Mouse (Mus musculus) testis, postnatal 10 days (tissue): Measurements from ENCODE around the gene Nol4l.
A peak's percentile ranks its signal among the peaks of the same experiment; 100 is the strongest.
"Not testable (repeated sequence)": the region's sequence is repeated elsewhere in the genome, so short reads cannot be mapped to it uniquely, and the experiment has no call there.

Experiments used
- DNase-seq: peaks from one replicate; pipeline ENCODE4 v3.0.0; 2021; ENCODE audit warnings: low spot score

Nol4l gene

DNA sequence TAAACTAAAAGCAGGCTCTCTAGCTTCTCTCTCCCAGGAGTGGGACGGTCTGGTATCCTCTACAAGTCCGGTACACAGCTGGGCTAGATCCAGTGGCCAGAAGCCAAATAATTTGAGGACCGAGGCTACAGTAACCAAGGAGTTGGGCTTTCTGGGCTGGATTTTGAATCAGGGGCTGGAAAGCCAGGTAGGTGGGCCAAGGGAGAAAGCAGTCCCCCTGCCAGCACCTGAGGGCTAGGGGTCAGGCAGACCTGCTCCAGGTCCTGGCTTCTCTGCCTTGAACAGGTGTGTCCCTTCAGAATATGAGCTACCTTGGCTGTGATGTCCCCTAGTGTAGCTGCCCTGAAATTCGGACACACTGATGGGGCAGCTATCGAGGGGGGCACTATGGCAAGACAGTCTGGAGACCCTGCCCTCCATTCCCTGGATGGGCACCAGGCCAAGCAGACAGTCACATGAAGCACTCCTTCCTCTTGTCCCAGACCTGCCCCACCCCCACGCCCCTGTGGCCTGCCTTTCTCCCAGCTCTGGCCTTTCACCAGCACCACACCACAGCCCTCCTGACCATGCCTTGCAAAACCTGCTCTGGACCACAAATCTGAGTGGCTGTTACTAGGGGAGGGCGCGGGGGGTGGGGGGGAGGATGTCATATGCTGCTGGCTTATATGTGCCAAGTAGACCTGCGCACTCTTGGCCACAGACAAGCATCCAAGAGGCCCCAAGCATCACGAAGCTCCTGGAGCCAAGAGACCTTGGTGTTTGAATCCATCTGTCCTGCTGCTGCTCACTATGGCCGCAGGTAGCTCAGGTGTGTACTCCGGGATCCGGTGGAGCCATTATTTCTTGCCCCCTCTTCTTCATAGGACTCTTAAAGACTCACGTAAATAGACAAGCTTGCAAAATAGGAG, 17.1 kb downstream of the Nol4l start:
- DNase-seq: peak; percentile 70

DNA sequence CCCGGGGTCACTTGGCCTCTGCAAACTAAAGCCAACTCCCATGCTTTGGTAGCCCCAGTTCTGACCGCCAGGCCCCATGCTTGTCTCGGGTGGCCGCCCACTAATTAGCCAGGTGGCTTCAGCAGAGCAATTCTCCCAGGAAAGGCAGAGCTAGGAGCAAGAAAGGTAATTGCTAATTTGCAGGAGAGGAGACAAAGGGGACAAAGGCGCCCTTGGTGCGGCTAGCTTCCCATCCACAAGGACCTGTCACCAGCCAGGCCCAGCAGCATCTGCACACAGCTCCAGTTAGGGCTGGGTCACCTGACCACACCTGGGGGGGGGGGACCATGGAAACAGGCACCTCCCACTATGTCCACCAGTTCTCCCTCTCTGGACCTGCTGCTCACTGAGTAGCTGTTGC, 18.2 kb downstream of the Nol4l start:
- DNase-seq: no peak

DNA sequence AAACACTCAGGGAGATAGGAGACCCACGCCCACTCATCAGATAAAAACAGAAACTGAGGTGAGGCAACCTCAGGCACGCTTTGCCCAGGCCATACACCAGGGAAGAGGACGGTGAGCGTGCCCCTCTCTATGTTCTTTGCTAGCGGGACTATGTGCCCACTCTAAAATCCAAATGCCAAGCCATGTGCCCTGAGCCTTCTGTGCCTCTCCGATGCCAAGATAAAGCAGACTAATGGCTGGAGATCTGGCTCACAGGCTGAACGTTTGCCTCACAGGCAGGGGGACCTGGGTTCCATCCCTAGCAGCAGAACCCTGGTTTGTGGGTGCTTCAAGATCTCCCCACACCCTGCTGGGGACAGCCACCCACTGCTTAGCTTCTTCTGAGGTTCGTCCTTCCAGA, 19.6 kb downstream of the Nol4l start:
- DNase-seq: no peak

DNA sequence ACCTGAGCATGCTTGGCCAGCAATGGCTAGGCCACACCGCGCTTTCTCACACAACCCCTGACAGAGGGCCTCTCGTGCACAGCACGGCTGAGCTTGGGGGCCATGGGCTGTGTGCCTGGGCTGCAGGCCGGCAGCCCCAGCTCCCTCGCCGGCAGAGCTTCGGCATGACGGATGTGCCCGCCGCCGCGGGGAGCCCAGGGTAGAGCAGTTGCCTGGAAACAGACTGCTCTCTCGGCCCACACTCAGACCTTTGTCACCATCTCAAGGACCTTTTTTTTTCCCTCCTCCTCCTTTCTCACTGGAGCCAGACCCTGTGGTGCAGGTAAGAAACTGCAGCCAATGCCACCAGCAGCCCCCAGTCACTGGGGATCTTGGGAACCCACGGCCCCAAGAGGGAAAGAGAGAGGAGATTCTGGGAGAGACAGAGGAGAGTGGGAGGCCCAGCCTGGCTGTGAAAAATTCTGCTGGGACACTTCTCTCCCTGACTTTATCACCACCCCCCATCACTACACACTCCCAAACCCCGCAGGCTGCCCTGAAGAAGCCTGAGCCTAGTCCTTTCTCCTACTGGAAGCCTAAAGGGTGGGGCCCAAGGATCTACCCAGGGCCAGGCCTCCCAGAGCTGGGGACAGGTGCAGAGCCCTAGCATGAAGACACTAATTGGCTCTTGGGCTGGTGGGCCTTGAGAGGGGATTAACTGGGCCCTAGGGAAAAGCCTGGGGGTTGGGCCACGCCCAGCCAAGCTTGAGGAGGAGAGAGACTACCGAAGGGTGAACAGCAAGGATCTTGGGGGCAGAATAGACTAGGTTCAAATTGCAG, 20.4 kb downstream of the Nol4l start:
- no peak for DNase-seq

DNA sequence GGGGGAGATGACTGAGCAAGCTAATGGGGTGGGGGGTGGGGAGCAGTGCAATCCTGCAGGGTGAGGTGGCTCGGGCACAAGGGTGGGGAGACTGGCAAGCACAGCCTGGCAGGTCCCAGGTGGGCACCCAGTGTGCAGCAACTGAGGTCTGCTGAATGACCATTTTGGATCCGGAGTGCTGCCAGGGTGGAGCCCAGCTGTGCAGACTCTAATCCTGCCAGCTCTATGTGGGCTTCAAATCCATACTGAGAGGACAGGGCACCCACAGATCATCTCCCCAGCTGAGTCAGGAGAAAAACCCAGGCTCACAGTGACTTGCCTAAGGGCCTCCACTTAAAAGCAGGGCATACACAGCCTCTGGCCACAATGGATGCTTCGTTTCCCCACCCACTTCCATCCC, 21.4 kb downstream of the Nol4l start:
- DNase-seq: no peak

DNA sequence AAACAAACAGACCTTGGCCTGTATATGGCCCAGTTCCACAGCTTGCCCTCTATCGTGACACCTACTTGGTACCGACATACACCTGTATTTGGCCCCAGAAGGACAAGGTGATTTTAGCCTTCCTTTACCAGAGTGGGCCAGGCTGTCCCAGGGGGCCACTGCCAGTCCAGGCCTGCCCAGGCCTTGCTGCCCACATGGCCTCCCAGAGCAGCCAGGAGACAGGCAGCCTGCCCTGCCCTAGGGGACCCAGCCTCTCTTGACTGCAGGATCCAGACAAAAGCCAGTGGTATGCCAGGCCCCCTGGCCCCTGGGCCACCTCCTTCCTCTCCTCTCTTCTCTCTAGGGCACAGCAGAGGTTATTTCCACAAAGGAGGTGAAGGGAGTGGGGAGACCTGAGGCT, 21.8 kb downstream of the Nol4l start:
- DNase-seq: no peak

DNA sequence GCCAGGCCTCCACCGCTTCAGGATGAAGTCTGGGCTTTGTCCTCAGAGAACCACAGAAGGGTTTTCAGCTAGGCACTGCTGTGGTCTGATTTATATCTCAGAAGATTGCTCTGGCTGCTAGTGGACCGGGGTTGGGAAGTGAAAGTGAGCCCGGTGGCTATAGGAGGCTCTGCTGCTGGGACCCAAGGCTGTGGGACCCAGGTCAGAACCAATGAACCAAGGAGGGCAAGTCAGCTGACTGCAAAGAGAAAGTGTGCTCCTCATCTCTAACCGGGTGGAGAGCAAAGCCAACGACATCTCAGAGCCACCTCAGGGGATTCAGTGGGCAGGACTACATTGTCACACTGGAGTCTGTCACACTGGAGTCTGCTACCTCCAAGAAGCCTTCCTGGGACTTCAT, 23.4 kb downstream of the Nol4l start:
- DNase-seq: no peak

DNA sequence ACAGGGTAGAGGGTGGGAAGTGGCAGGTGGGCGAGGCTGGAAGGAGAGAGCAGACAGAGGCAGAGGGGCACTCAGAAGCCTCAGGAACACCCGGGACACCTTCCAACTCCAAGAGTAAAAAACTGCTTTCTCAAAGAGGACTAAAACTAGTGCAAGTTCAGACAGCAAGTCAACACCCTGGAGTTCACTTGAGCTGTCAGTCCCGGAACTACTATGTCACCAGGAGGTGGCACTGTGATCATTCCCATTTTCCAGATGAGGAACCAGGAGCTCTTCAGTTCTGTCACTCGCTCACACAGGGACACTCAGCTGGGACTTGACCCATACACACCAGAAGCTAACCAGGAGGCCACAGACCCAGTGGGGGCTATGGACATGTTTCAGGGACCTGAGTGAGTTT, 30.6 kb downstream of the Nol4l start:
- DNase-seq: no peak

DNA sequence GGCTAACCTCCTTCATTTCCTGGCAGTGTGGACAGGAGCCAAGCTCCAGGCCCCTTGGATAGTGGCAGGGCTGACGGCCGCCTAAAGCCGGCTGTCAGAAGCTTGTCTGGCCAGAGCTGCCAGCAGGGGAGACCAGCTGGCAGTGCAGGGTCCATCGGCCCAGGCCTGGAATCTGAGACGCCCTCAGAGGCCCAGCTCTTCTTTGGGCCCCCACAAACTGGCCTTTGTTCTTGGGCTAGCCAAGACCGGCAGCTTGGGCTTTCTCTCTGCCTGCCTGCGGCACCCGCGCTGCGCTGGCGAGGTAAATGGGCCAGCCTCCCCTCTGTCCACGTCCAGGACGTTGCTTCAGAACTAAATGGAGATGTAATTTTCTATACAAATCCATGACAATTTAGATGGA, 32.9 kb downstream of the Nol4l start:
- DNase-seq: no peak

DNA sequence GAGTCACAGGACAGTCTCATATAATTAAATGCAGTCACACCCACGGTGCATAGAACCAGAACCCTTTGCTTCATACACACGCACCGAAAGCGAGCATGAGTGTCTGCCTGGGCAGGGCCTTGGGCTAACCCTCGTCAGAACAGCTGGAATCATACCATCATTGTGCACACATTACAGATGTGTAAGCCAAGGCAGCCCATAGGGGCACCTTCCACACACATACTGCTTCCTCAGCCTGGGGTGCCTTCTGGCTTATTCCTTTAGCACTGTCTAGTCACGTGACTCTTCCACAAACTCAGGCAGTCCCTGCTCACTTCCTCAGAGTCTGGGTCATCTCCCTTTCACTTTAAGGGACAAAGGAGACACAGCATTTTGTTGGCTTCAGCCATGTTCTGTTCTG, 33.5 kb downstream of the Nol4l start:
- DNase-seq: no peak

DNA sequence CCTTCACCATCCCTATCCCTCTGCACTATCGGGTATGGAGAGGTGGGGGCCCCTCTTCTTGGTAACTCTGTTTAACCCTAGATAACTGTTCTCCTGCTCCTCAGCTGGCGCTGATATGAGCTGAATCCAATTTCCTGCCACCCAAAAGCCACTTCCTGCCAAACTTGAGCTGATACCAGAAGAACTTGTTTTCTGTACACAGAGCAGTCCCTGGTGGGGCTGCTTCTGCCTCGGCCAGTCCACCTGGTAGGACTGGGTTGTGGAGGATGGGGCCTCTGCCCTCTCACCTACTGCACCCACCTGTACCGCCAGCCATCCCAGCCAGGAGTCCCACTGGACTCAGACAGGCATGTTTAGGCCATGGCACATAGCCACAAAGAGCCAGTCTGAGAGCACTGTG, 34.0 kb downstream of the Nol4l start:
- no peak for DNase-seq

DNA sequence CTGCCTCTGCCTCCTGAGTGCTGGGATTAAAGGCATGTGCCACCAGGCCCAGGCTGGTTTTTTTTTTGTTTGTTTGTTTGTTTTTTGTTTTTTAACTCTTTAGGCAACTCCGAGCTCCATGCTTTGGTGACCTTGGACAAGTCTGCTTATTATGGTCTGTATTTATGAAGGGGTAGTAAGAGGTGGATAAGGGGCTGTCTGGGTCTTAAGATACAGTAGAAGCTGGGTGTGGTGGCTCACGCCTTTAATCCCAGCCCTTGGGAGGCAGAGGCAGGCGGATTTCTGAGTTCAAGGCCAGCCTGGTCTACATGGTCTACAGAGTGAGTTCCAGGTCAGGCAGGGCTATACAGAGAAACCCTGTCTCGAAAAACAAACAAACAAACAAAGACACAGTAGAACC, 34.4 kb downstream of the Nol4l start:
- not testable (repeated sequence) for DNase-seq

DNA sequence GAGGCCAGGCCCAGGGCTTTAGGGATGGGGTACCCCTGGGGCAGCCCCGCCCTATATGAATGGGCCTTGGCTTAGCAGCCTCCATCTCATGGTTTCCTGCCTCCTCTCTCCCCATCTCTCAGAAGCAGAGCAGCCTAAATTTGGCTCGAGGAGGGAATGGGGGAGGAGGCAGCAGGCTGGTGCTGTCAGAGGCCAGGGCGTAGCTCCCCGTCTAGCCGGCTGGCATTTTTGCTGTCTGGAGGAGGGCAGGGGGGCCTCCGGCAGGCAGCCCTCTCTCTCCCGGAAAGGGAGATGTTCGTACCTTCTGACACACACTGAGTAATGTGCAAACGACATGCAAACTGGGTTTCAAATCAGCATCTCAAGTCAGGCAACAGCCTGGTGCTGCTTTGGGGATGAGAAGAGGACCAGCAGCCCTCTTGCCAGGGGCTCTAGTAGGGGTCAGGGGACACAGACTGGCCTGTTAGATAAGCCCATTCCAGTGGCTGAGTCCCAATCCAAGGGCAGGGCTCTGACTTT, 35.4 kb downstream of the Nol4l start:
- no peak for DNase-seq

DNA sequence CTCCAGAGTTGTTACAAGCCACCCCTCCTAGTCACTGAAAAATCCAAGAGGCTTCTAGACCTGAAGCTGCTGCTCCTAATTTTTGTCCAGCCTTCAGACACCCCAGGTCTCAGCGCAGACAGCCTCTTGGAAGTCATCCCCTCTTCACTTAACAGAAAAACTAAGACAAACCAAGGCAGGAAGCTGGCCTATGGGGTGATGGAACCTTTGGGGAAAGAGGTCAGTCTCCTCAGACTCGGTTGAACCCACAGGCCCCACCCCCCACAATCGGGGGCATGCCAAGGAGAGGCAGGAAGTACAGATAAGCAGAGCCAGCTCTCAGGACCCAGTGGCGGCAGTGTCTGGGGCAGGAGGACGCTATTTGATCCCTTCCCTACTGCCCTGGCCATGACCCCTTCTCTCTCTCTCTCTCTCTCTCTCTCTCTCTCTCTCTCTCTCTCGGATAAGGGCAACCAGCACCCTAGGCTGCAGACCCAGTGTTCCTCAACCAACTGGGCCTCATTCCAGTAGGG, 35.9 kb downstream of the Nol4l start:
- no peak for DNase-seq

DNA sequence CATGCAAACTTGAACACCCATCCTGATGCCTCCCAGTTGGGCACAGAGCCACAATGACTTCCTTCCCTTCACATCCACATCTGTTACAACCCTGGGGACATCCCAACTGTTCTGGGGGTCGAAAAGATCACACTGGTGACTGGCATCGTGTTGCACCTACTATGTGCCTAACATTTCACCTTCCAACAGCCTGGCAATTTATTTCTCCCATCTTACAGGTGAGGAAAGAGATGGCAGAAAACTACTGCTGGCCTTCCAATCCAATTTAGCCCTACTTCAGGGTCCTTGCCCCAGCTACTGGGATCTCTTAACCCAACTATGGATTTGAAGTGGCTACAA, 36.4 kb downstream of the Nol4l start:
- no peak for DNase-seq

DNA sequence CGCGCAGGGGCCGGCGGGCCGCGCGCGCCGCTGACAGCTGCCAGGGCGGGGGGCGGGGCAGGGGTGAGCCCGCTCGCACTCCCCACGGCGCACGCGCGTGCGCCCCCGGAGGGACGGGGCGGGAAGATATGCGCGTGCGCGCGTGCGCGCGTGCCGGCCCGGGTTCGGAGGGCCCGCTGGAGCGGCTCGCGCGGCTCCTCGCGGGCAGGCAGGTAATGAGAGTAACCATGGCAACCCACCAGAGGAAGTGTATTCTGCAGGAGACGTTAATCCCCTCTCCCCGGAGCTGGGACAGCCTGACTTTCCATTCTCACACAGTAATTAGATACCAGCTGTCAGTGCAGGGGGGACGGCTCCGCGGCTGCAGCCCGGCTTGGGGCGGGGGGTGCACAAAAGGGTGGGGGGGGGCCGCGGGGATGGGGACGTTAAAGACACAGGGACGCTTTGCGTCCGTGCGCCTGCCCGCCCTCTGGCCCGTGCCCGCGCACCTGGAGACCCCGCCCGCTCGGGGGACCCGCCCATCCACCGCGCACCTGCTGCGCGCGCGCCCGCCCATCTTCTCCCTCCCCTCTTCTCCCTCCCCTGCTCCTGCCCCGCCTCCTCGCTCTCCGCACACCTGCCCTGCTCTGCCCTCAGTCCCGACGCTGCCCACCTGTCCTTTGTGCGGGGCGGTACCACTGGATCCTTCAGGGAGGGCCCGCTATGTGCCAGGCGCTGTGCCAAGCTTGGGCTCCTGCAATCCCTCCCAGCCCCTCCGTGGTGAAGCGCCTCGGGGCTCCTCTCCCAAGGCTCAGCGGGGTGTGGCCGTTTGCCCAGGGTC, 37.0 kb downstream of the Nol4l start, which contains the start of gene 4930404H24Rik:
4930404H24Rik (plus strand) TSS at position 218 of the 820 bp plus-strand sequence.
- DNase-seq: peak; percentile 78

DNA sequence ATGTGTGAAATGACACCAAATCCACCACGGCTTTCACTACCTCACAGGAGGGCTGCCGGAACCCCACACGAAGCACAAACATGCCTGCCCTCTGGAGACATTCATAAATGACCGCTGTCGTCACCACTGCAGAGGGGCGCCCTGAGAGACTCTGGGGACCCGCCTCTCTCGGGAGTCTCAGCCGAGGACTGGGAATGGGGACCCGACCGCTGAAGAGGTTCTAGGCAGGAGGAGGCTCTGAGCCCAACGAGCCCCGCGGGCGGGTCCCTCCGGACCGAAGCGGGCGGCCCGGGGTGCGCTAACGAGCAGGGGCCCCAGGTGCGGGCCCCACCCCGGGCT, 37.6 kb downstream of the Nol4l start:
- DNase-seq: no peak

DNA sequence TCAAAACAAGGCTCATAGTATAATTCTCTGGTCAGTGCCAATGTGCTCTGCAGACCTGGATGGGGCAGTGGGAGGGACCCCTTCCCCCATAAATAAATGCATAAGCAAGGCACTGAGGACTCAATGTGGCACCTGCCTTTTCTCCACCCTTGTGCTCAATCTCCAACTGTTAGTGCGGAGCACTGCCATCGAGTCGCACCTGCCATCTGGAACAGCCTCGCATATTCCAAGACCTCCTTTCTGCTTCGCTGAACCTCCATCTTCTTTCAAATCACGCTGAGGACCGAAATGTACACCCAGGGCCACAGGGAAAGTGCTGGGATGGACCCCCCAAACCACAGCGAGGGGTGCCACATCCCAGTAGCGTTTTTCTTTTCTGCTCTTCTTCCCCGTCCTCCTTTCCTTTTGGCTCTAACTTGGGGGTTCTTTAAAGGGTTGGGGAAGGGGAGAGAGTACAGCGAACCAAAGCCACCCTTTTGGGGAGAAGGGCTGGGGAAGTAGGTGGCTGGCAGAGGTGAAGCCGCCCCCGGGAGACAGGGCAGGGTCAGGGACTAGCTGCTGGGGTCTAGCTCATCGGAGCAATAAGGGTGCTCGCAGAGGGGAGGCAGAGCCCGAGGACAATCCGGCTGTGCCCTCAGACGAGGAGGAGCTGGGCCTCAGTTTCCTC, 38.1 kb downstream of the Nol4l start:
- DNase-seq: no peak

DNA sequence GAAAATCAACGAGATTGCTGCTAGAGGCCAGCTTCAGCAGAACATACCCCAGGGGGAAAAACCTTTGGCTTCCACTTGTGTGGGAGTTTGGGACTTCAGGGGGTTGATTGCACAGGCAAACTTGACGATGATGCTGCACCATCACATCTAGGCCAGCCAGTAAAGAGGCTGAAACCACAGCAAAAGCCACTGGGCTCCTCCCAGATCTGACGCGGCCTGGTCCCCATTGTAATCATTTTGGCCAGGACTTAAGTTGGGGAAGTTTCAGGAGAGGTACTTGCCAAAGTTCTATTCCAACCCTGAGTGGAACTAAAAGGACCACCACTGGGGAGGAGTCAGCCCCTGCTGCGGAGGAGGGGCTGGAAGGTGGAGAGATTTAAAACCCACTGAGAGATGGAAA, 38.8 kb downstream of the Nol4l start:
- DNase-seq: no peak

DNA sequence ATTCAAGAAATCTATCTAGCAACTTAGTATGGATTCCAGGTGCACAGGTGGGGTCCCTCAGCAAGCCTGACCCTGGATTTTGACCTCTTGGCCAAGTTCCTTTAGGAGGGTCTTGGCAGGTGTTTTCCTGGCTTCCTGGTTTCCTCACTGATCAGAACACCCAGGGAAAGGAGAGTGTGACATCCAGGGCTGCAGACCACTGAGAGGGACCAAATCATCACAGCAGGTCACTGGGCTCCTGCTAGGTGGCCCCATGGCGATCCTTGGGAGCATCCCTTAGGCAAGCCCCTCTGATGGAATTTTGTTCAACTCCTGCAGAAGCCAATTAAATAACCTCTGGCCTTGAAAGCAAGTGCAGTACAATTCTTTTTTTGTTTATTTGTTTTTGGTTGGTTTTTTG, 39.7 kb downstream of the Nol4l start:
- DNase-seq: no peak

DNA sequence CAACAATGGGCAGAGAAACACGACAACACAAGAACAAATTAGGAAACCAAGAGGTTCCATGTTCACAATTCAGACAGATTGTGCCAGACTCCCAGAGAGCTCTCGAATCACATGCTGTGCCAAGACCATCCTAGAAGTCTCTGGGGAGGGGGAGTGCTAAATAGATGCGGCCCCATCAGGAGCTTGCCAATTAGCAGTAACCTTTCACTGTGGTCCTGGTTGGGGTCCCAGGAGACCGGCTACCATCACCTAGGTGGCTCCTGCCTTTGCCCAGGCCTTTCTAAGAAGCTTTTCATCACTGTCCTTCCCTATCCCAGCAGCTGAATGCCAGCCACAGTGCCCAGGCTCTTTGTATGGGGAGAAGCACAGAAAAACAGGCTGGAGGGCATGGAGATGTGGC, 45.7 kb downstream of the Nol4l start:
- DNase-seq: no peak
